Mouse (Mus musculus) heart, embryonic 15.5 days (tissue): Measurements from ENCODE around the gene Cars2. TPM values are rescaled to one million over a fixed set of nuclear protein-coding genes. Genes with fewer than 3 reads are reported as not detected.

Source experiments
- ATAC-seq: fragments of 200-750 bp; cut with Nextera tagmentation; replicated peaks from 2 replicates; pipeline ENCODE4 v1.8.0; 2017; ENCODE audit warnings: low read depth, moderate TSS enrichment; ENCODE audit not compliant: insufficient number of reproducible peaks, insufficient read depth, low FRiP score
- H3K27ac ChIP-seq: fragments of 300-500 bp; sonication (generic); 2 replicates; pipeline ENCODE4 v1.5.1; 2015; ENCODE audit warnings: mild to moderate bottlenecking, inconsistent platforms
- H3K27me3 ChIP-seq: fragments of 300-500 bp; sonication (generic); 2 replicates; pipeline ENCODE4 v1.6.1; 2015; ENCODE audit warnings: inconsistent platforms
- H3K36me3 ChIP-seq: fragments of 300-500 bp; sonication (generic); 2 replicates; pipeline ENCODE4 v1.6.1; 2015; ENCODE audit warnings: mild to moderate bottlenecking, inconsistent platforms
- H3K4me1 ChIP-seq: fragments of 300-500 bp; sonication (generic); replicated peaks from 2 replicates; pipeline ENCODE4 v1.6.1; 2015; ENCODE audit warnings: inconsistent platforms
- H3K4me2 ChIP-seq: fragments of 300-500 bp; sonication (generic); 2 replicates; pipeline ENCODE4 v1.6.1; 2015; ENCODE audit warnings: inconsistent platforms, mild to moderate bottlenecking, moderate library complexity
- H3K4me3 ChIP-seq: fragments of 300-500 bp; sonication (generic); 2 replicates; pipeline ENCODE4 v1.5.1; 2015; ENCODE audit warnings: mild to moderate bottlenecking, inconsistent platforms
- H3K9ac ChIP-seq: fragments of 300-500 bp; sonication (generic); 2 replicates; pipeline ENCODE4 v1.6.1; 2015; ENCODE audit warnings: mild to moderate bottlenecking, inconsistent platforms
- H3K9me3 ChIP-seq: fragments of 300-500 bp; sonication (generic); replicated peaks from 2 replicates; pipeline ENCODE4 v1.6.1; 2016; ENCODE audit warnings: inconsistent platforms
- WGBS: fragments of 180-500 bp; shearing (Covaris S2); methylation state at CpG from one replicate; pipeline ENCODE4 v1.1.7; 2015; ENCODE audit warnings: mixed read lengths; 5-methylcytosine and 5-hydroxymethylcytosine counted together
- polyA plus RNA-seq: library from polyadenylated mRNA; unstranded; fragments of >200 nt; fragmentation: Nextera tagmentation; extraction: Ambion mirVana; gene quantifications from 2 replicates; pipeline ENCODE4 v1.2.1, GENCODE M21; 2015

Gene Cars2
- polyA plus RNA-seq, 1 experiment from 2014 or later: 26.2 TPM

GRCm38 (mm10) chr8:11534494-11534893 lies 16.1 kb downstream of the Cars2 start:
- no peak overlapping the region for H3K9ac ChIP-seq
- 64% methylated on average over 9 of the region's 9 CpGs for WGBS
- no peaks in the 10 kb centered on the region for H3K4me1 ChIP-seq
- H3K4me3 ChIP-seq: no peak overlapping the region
- H3K36me3 ChIP-seq: peaks cover 23% of the 10 kb centered on the region; the same call in 1 of the 2 replicates
- H3K27ac ChIP-seq: no peak overlapping the region
- no peak for ATAC-seq
- H3K9me3 ChIP-seq: no peaks in the 10 kb centered on the region
- no peaks in the 10 kb centered on the region for H3K27me3 ChIP-seq
- H3K4me2 ChIP-seq: no peak overlapping the region

- no peak overlapping the region for H3K4me2 ChIP-seq
- no peaks in the 10 kb centered on the region for H3K9me3 ChIP-seq
- no peaks in the 10 kb centered on the region for H3K27me3 ChIP-seq
- no peak overlapping the region for H3K4me3 ChIP-seq
- no peaks in the 10 kb centered on the region for H3K4me1 ChIP-seq
- 71% methylated on average over 4 of the region's 4 CpGs for WGBS
- peaks cover 16% of the 10 kb centered on the region; the same call in 1 of the 2 replicates for H3K36me3 ChIP-seq
- no peak overlapping the region for H3K27ac ChIP-seq
- ATAC-seq: no peak
- H3K9ac ChIP-seq: no peak overlapping the region
These were observed 19.7 kb downstream of the Cars2 start for GRCm38 (mm10) chr8:11530849-11531248.

GRCm38 (mm10) chr8:11530155-11530770 lies 20.3 kb downstream of the Cars2 start:
- Histone ChIP-seq H3K4me3 (no peak overlapping the region), H3K36me3 (peaks cover 16% of the 10 kb centered on the region; the same call in 1 of the 2 replicates), H3K27me3 (no peaks in the 10 kb centered on the region), H3K9me3 (no peaks in the 10 kb centered on the region), H3K9ac (no peak overlapping the region), H3K4me1 (no peaks in the 10 kb centered on the region), H3K4me2 (no peak overlapping the region), H3K27ac (no peak overlapping the region)
- 79% methylated on average over 18 of the region's 18 CpGs for WGBS
- ATAC-seq: 0 out of 2 replicates have a peak, but pooled peaks have one; percentile 22

- no peak overlapping the region for H3K9ac ChIP-seq
- no peaks in the 10 kb centered on the region for H3K9me3 ChIP-seq
- 78% methylated on average over 3 of the region's 3 CpGs for WGBS
- ATAC-seq: no peak
- H3K4me3 ChIP-seq: no peak overlapping the region
- H3K36me3 ChIP-seq: peaks cover 13% of the 10 kb centered on the region; the same call in 1 of the 2 replicates
- no peaks in the 10 kb centered on the region for H3K27me3 ChIP-seq
- H3K4me2 ChIP-seq: no peak overlapping the region
- no peak overlapping the region for H3K27ac ChIP-seq
- no peaks in the 10 kb centered on the region for H3K4me1 ChIP-seq
These were observed 27.3 kb downstream of the Cars2 start for GRCm38 (mm10) chr8:11523331-11523730.

- Histone ChIP-seq H3K9ac (no peak overlapping the region), H3K4me1 (no peaks in the 10 kb centered on the region), H3K9me3 (no peaks in the 10 kb centered on the region), H3K27ac (no peak overlapping the region), H3K36me3 (peaks cover 20% of the 10 kb centered on the region; the same call in 1 of the 2 replicates), H3K27me3 (no peaks in the 10 kb centered on the region), H3K4me2 (no peak overlapping the region), H3K4me3 (no peak overlapping the region)
- 82% methylated on average over 11 of the region's 11 CpGs for WGBS
- ATAC-seq: no peak
These were observed 31.9 kb downstream of the Cars2 start for GRCm38 (mm10) chr8:11518676-11519075.

- Histone ChIP-seq H3K4me3 (no peak overlapping the region), H3K4me2 (no peak overlapping the region), H3K27me3 (no peaks in the 10 kb centered on the region), H3K4me1 (no peaks in the 10 kb centered on the region), H3K9ac (no peak overlapping the region), H3K27ac (no peak overlapping the region), H3K36me3 (peaks cover 26% of the 10 kb centered on the region), H3K9me3 (no peaks in the 10 kb centered on the region)
- ATAC-seq: no peak
- 88% methylated on average over 6 of the region's 6 CpGs for WGBS
These were observed 32.6 kb downstream of the Cars2 start for GRCm38 (mm10) chr8:11518056-11518396.

- WGBS: 84% methylated on average over 16 of the region's 16 CpGs
- Histone ChIP-seq H3K9me3 (no peaks in the 10 kb centered on the region), H3K9ac (no peak overlapping the region), H3K4me3 (no peak overlapping the region), H3K27me3 (no peaks in the 10 kb centered on the region), H3K27ac (no peak overlapping the region), H3K36me3 (peaks cover 31% of the 10 kb centered on the region), H3K4me1 (no peaks in the 10 kb centered on the region), H3K4me2 (no peak overlapping the region)
- ATAC-seq: no peak
These were observed 33.1 kb downstream of the Cars2 start for GRCm38 (mm10) chr8:11517366-11518055.

GRCm38 (mm10) chr8:11516292-11516691 lies 34.3 kb downstream of the Cars2 start:
- no peak overlapping the region for H3K4me2 ChIP-seq
- ATAC-seq: no peak
- WGBS: 90% methylated on average over 9 of the region's 9 CpGs
- no peak overlapping the region for H3K4me3 ChIP-seq
- no peak overlapping the region for H3K27ac ChIP-seq
- H3K9me3 ChIP-seq: no peaks in the 10 kb centered on the region
- 0 out of 2 replicates have a peak, but pooled peaks cover 11% of the 10 kb centered on the region for H3K4me1 ChIP-seq
- H3K27me3 ChIP-seq: no peaks in the 10 kb centered on the region
- peaks cover 41% of the 10 kb centered on the region for H3K36me3 ChIP-seq
- no peak overlapping the region for H3K9ac ChIP-seq

- H3K27me3 ChIP-seq: no peaks in the 10 kb centered on the region
- H3K9ac ChIP-seq: no peak overlapping the region
- no peak overlapping the region for H3K4me2 ChIP-seq
- H3K36me3 ChIP-seq: peaks cover 58% of the 10 kb centered on the region
- no peak overlapping the region for H3K27ac ChIP-seq
- H3K9me3 ChIP-seq: no peaks in the 10 kb centered on the region
- WGBS: 87% methylated on average over 5 of the region's 5 CpGs
- ATAC-seq: no peak
- no peak overlapping the region for H3K4me3 ChIP-seq
- H3K4me1 ChIP-seq: 0 out of 2 replicates have a peak, but pooled peaks cover 15% of the 10 kb centered on the region
These were observed 37.3 kb downstream of the Cars2 start for GRCm38 (mm10) chr8:11513247-11513646.

GRCm38 (mm10) chr8:11512711-11513110 lies 37.9 kb downstream of the Cars2 start:
- ATAC-seq: no peak
- no peaks in the 10 kb centered on the region for H3K27me3 ChIP-seq
- 0 out of 2 replicates have a peak, but pooled peaks cover 15% of the 10 kb centered on the region for H3K4me1 ChIP-seq
- no peak overlapping the region for H3K27ac ChIP-seq
- H3K9ac ChIP-seq: no peak overlapping the region
- H3K9me3 ChIP-seq: no peaks in the 10 kb centered on the region
- H3K4me3 ChIP-seq: no peak overlapping the region
- no peak overlapping the region for H3K4me2 ChIP-seq
- 72% methylated on average over 9 of the region's 9 CpGs for WGBS
- H3K36me3 ChIP-seq: peaks cover 59% of the 10 kb centered on the region

- WGBS: 59% methylated on average over 5 of the region's 5 CpGs
These were observed 39.6 kb downstream of the Cars2 start for GRCm38 (mm10) chr8:11510971-11511370.

More at GRCm38 (mm10) chr8:11510971-11511370, 39.6 kb downstream of the Cars2 start:
- H3K4me3 ChIP-seq: no peak overlapping the region
- ATAC-seq: peak; percentile 44; the same call in 1 of the 2 replicates
- H3K4me1 ChIP-seq: 0 out of 2 replicates have a peak, but pooled peaks cover 15% of the 10 kb centered on the region
- H3K36me3 ChIP-seq: peaks cover 69% of the 10 kb centered on the region
- H3K9ac ChIP-seq: no peak overlapping the region
- no peaks in the 10 kb centered on the region for H3K9me3 ChIP-seq
- H3K4me2 ChIP-seq: no peak overlapping the region
- no peaks in the 10 kb centered on the region for H3K27me3 ChIP-seq
- no peak overlapping the region for H3K27ac ChIP-seq
